Mouse (Mus musculus): ENCODE results near the gene Tex26. TPM values are rescaled to one million over a fixed set of nuclear protein-coding genes. Genes with fewer than 3 reads are reported as not detected.

Tex26 gene
- polyA plus RNA-seq, 1 experiment from 2014 or later = 1.4 TPM

DNA sequence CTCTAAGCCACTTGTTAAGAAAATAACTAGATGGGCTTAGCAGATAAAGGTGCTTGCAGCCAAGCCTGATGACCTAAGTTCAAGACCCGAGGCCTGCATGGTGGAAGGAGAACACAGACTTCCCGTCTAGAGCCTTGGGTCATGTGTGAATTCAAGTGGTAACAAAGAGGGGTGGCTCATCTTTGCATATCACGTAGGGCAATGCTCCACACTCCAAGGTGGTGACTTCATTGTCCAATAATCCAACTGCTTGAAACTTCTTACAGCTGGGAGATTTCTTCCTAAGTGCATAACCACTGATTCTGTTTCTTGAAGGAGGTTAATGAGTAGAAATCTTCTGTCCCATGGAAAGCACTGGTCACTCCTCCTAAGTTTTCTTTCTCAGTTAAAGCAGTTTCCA, 22.6 kb downstream of the Tex26 start:
- no peak overlapping the region for H3K9ac ChIP-seq (ENCODE audit: low read depth, low read length)
- DNase-seq (ENCODE audit: low spot score) (no peak), ATAC-seq (ENCODE audit: low FRiP score) (no peak)
- H3K27ac ChIP-seq (ENCODE audit: low read depth, low read length) = no peak overlapping the region
- no peaks in the 10 kb centered on the region for H3K9me3 ChIP-seq (ENCODE audit: control insufficient read depth, low read length)
- H3K36me3 ChIP-seq (ENCODE audit: control insufficient read depth, insufficient read depth, low read length) = no peaks in the 10 kb centered on the region
- no peaks in the 10 kb centered on the region for H3K4me1 ChIP-seq (replicated peaks; ENCODE audit: control insufficient read depth, insufficient read depth, low read length)
- no peaks in the 10 kb centered on the region for H3K27me3 ChIP-seq (ENCODE audit: control insufficient read depth, insufficient read depth, low read length)
- H3K4me2 ChIP-seq (replicated peaks; ENCODE audit: low read depth, low read length) = no peak overlapping the region
- WGBS = 80% methylated on average over 3 of the region's 3 CpGs
- H3K4me3 ChIP-seq (ENCODE audit: low read depth, low read length) = no peak overlapping the region

- Histone ChIP-seq H3K9me3 (ENCODE audit: control insufficient read depth, low read length) (no peaks in the 10 kb centered on the region), H3K9ac (ENCODE audit: low read depth, low read length) (no peak overlapping the region), H3K4me2 (replicated peaks; ENCODE audit: low read depth, low read length) (no peak overlapping the region), H3K27ac (ENCODE audit: low read depth, low read length) (no peak overlapping the region), H3K4me3 (ENCODE audit: low read depth, low read length) (no peak overlapping the region), H3K4me1 (replicated peaks; ENCODE audit: control insufficient read depth, insufficient read depth, low read length) (no peaks in the 10 kb centered on the region), H3K27me3 (ENCODE audit: control insufficient read depth, insufficient read depth, low read length) (no peaks in the 10 kb centered on the region), H3K36me3 (ENCODE audit: control insufficient read depth, insufficient read depth, low read length) (no peaks in the 10 kb centered on the region)
- WGBS = 47% methylated on average over 4 of the region's 5 CpGs
- DNase-seq (ENCODE audit: low spot score) (no peak), ATAC-seq (ENCODE audit: low FRiP score) (no peak)
Measured at GRCm38 (mm10) chr5:149465305-149465704, 25.8 kb downstream of the Tex26 start.

DNA sequence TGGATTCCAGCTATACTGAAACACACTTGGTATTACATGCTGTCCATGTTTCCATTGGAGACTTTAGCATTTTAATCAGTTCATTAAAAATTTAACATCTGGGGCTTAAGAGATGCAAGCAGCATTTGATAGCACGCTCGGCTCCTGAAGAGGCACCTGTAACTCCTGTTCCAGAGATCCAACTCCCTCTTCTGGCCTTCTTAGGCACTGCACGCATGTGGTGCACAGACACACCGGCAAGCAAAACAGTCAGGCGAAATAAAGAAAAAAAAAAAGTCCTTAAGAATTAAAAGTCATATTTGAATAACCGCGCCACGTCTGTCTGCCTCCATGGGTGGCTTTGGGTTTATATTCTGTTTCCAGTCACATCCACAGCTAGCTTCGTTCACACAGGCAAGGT, 34.7 kb downstream of the Tex26 start:
- H3K36me3 ChIP-seq (ENCODE audit: control insufficient read depth, insufficient read depth, low read length) = no peaks in the 10 kb centered on the region
- no peak overlapping the region for H3K27ac ChIP-seq (ENCODE audit: low read depth, low read length)
- ATAC-seq (ENCODE audit: low FRiP score) (no peak), DNase-seq (ENCODE audit: low spot score) (no peak)
- H3K4me1 ChIP-seq (replicated peaks; ENCODE audit: control insufficient read depth, insufficient read depth, low read length) = no peaks in the 10 kb centered on the region
- no peaks in the 10 kb centered on the region for H3K27me3 ChIP-seq (ENCODE audit: control insufficient read depth, insufficient read depth, low read length)
- no peak overlapping the region for H3K9ac ChIP-seq (ENCODE audit: low read depth, low read length)
- no peaks in the 10 kb centered on the region for H3K9me3 ChIP-seq (ENCODE audit: control insufficient read depth, low read length)
- H3K4me2 ChIP-seq (replicated peaks; ENCODE audit: low read depth, low read length) = no peak overlapping the region
- H3K4me3 ChIP-seq (ENCODE audit: low read depth, low read length) = no peak overlapping the region
- 95% methylated on average over 9 of the region's 9 CpGs for WGBS

- no peaks in the 10 kb centered on the region for H3K36me3 ChIP-seq (ENCODE audit: control insufficient read depth, insufficient read depth, low read length)
- H3K27me3 ChIP-seq (ENCODE audit: control insufficient read depth, insufficient read depth, low read length) = no peaks in the 10 kb centered on the region
- H3K27ac ChIP-seq (ENCODE audit: low read depth, low read length) = no peak overlapping the region
- DNase-seq (ENCODE audit: low spot score) (no peak), ATAC-seq (ENCODE audit: low FRiP score) (no peak)
- H3K4me2 ChIP-seq (replicated peaks; ENCODE audit: low read depth, low read length) = no peak overlapping the region
- 88% methylated on average over 16 of the region's 16 CpGs for WGBS
- H3K9me3 ChIP-seq (ENCODE audit: control insufficient read depth, low read length) = no peaks in the 10 kb centered on the region
- no peak overlapping the region for H3K4me3 ChIP-seq (ENCODE audit: low read depth, low read length)
- H3K4me1 ChIP-seq (replicated peaks; ENCODE audit: control insufficient read depth, insufficient read depth, low read length) = no peaks in the 10 kb centered on the region
- no peak overlapping the region for H3K9ac ChIP-seq (ENCODE audit: low read depth, low read length)
Measured at GRCm38 (mm10) chr5:149474701-149475468, 35.4 kb downstream of the Tex26 start.

- 91% methylated on average over 7 of the region's 7 CpGs for WGBS
- ATAC-seq (ENCODE audit: low FRiP score) (no peak), DNase-seq (ENCODE audit: low spot score) (no peak)
- Histone ChIP-seq H3K4me2 (replicated peaks; ENCODE audit: low read depth, low read length) (no peak overlapping the region), H3K27me3 (ENCODE audit: control insufficient read depth, insufficient read depth, low read length) (no peaks in the 10 kb centered on the region), H3K4me3 (ENCODE audit: low read depth, low read length) (no peak overlapping the region), H3K9me3 (ENCODE audit: control insufficient read depth, low read length) (no peaks in the 10 kb centered on the region), H3K27ac (ENCODE audit: low read depth, low read length) (no peak overlapping the region), H3K36me3 (ENCODE audit: control insufficient read depth, insufficient read depth, low read length) (no peaks in the 10 kb centered on the region), H3K4me1 (replicated peaks; ENCODE audit: control insufficient read depth, insufficient read depth, low read length) (no peaks in the 10 kb centered on the region), H3K9ac (ENCODE audit: low read depth, low read length) (no peak overlapping the region)
Measured at GRCm38 (mm10) chr5:149481920-149482319, 42.5 kb downstream of the Tex26 start.

DNA sequence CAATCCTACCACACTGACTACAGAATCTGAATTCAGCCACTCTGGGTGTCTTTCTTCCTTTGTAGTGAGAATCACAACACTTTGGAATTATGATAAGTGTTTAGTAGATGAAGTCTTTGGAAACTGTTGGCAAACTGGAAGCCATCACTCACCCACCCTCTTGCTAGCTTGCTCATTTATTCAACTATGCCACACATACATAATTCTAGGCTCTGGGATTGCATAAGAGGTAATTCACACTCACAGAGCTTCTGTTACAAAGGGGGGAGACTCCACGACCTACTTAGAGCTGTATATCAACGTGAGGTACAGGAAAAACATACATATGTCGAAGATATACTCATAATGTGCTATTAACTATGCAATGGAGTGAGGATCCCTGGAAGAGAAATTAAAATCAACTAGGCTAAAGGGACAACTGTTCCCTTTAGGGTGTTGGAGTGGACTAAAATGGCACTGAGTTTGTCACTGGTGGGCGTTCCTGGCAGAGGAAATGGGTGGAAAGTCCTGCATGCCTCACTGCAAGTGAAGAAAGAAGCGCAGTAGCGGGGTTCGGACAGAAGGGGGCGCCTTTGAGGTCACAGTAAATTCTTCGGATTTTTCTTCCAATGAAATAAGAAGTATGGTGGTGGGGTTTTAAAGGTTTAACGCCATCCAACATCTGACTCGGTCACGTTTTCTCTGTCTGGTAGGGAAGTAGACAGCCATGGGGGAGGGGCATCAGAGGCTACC, 44.0 kb downstream of the Tex26 start:
- WGBS = 72% methylated on average over 12 of the region's 12 CpGs
- Histone ChIP-seq H3K9me3 (ENCODE audit: control insufficient read depth, low read length) (no peaks in the 10 kb centered on the region), H3K4me1 (replicated peaks; ENCODE audit: control insufficient read depth, insufficient read depth, low read length) (0 out of 2 replicates have a peak, but pooled peaks cover 3% of the 10 kb centered on the region), H3K4me2 (replicated peaks; ENCODE audit: low read depth, low read length) (no peak overlapping the region), H3K27ac (ENCODE audit: low read depth, low read length) (no peak overlapping the region), H3K4me3 (ENCODE audit: low read depth, low read length) (no peak overlapping the region), H3K36me3 (ENCODE audit: control insufficient read depth, insufficient read depth, low read length) (no peaks in the 10 kb centered on the region), H3K9ac (ENCODE audit: low read depth, low read length) (no peak overlapping the region), H3K27me3 (ENCODE audit: control insufficient read depth, insufficient read depth, low read length) (no peaks in the 10 kb centered on the region)
- DNase-seq (ENCODE audit: low spot score) (no peak), ATAC-seq (ENCODE audit: low FRiP score) (no peak)

DNA sequence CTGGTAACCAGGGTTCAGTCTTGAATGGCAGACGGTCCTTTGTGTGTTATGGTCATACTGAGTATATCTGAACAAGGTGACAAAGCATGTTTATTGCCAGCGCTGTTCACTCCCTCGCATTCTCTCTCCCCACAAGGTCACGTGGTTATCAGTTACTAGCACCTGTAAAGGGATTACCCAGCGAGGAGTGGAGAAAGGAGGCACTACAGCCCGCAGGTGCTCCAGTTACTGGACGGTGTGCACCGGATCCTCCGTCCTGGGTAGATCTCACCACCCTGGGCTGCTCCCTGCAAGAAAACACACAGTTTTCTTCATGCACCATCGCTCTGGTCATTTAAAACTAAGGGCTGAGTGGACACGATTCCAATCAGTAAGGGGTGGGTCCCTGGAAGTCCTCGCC, 44.8 kb downstream of the Tex26 start:
- Histone ChIP-seq H3K4me2 (replicated peaks; ENCODE audit: low read depth, low read length) (no peak overlapping the region), H3K36me3 (ENCODE audit: control insufficient read depth, insufficient read depth, low read length) (no peaks in the 10 kb centered on the region), H3K27me3 (ENCODE audit: control insufficient read depth, insufficient read depth, low read length) (no peaks in the 10 kb centered on the region), H3K4me3 (ENCODE audit: low read depth, low read length) (no peak overlapping the region), H3K9ac (ENCODE audit: low read depth, low read length) (no peak overlapping the region), H3K9me3 (ENCODE audit: control insufficient read depth, low read length) (no peaks in the 10 kb centered on the region), H3K4me1 (replicated peaks; ENCODE audit: control insufficient read depth, insufficient read depth, low read length) (0 out of 2 replicates have a peak, but pooled peaks cover 5% of the 10 kb centered on the region), H3K27ac (ENCODE audit: low read depth, low read length) (no peak overlapping the region)
- 85% methylated on average over 12 of the region's 12 CpGs for WGBS
- DNase-seq (ENCODE audit: low spot score) (no peak), ATAC-seq (ENCODE audit: low FRiP score) (no peak)

GRCm38 (mm10) chr5:149485447-149485846, 46.0 kb downstream of the Tex26 start:
- Histone ChIP-seq H3K27ac (ENCODE audit: low read depth, low read length) (no peak overlapping the region), H3K36me3 (ENCODE audit: control insufficient read depth, insufficient read depth, low read length) (no peaks in the 10 kb centered on the region), H3K4me2 (replicated peaks; ENCODE audit: low read depth, low read length) (no peak overlapping the region), H3K9ac (ENCODE audit: low read depth, low read length) (no peak overlapping the region), H3K4me1 (replicated peaks; ENCODE audit: control insufficient read depth, insufficient read depth, low read length) (0 out of 2 replicates have a peak, but pooled peaks cover 6% of the 10 kb centered on the region), H3K27me3 (ENCODE audit: control insufficient read depth, insufficient read depth, low read length) (no peaks in the 10 kb centered on the region), H3K9me3 (ENCODE audit: control insufficient read depth, low read length) (no peaks in the 10 kb centered on the region), H3K4me3 (ENCODE audit: low read depth, low read length) (no peak overlapping the region)
- DNase-seq (ENCODE audit: low spot score) (no peak), ATAC-seq (ENCODE audit: low FRiP score) (no peak)
- WGBS = 91% methylated on average over 6 of the region's 6 CpGs

Measured in hindbrain, embryonic 11.5 days (tissue).